Mouse (Mus musculus): ENCODE data around the gene Xpc. TPM values are rescaled to one million over a fixed set of nuclear protein-coding genes. Genes with fewer than 3 reads are reported as not detected.

Xpc gene
- 10 to 100 TPM; 11.7 to 16.0 (median 13.7) TPM for total RNA-seq (2022)

GRCm38 (mm10) chr6:91515545-91516449 lies at the start of gene Xpc, which contains the start of gene Lsm3:
Gene Xpc (minus strand): TSS chr6:91515888.
Gene Lsm3 (plus strand): TSS chr6:91515928.
- peak; percentile 95 to 98 for DNase-seq (ENCODE audit: low spot score in 2 of 2)

GRCm38 (mm10) chr6:91563031-91563430 lies 47.3 kb upstream of the Xpc start:
- DNase-seq (ENCODE audit: low spot score in 2 of 2): no peak

GRCm38 (mm10) chr6:91560186-91560585 lies 44.5 kb upstream of the Xpc start:
- no peak for DNase-seq (ENCODE audit: low spot score in 2 of 2)

- peak; percentile 68 to 73 for DNase-seq (ENCODE audit: low spot score in 2 of 2)
These were observed 43.7 kb upstream of the Xpc start for GRCm38 (mm10) chr6:91559371-91559770.

DNA sequence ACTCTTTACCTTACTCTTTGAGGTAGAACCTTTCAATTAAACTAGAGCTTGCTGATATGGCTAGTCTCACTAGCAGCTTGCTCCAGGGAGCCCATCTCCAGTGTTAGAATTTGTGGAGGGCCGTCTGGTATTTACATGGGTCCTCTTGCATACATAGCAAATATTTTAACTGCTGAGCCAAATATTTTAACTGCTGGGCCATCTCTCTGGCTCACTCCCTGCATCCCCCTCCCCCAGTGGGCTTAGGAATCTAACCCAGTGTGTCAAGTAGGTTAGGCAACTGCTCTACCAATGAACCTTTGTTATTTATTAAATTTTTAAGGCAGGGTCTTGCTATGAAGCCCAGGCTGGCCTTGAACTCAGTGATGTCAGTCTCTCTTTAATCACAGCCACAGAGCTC lies 42.9 kb upstream of the Xpc start:
- no peak for DNase-seq (ENCODE audit: low spot score in 2 of 2)

- DNase-seq (ENCODE audit: low spot score in 2 of 2): no peak
These were observed 37.0 kb upstream of the Xpc start for GRCm38 (mm10) chr6:91552693-91553092.

DNA sequence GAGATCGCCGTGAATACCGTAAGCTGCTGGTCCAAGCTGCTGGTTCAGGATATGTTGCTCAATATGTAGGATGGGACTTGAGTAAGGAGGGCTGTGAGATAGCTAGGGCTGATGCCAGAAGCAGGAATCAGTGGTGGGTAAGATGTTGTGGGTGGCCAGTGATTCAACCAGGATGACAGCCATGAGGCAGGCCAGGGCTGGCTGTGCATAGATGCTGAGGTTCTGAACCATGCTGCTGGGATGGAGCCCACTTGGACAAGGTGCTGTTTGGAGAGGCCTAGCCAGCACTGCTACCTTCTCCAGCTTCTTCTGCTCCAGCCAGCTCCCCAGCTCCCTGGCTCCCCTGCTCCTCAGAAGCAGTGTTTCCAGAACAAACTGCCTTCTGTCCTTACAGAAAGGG lies 36.0 kb upstream of the Xpc start:
- DNase-seq (ENCODE audit: low spot score in 2 of 2): no peak

DNA sequence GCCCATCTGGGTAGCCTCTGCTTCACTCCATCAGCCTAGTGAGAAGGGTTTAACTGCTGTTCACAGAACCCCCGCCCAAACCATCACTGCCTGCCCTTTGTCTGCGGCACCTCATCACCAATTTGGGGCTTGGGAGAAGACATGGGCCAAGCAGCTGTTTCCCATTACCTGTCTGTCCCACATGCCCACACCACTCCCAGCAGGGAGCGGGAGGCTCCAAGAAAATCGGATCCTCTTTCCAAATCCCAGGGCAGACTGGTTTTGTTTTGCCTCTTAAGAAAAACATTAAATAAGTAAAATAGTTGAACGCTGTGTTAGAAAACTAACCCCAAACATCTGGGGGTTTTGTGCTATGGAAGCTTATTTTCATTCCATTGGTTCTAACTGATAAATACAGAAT lies 33.9 kb upstream of the Xpc start:
- DNase-seq (ENCODE audit: low spot score in 2 of 2): no peak

DNA sequence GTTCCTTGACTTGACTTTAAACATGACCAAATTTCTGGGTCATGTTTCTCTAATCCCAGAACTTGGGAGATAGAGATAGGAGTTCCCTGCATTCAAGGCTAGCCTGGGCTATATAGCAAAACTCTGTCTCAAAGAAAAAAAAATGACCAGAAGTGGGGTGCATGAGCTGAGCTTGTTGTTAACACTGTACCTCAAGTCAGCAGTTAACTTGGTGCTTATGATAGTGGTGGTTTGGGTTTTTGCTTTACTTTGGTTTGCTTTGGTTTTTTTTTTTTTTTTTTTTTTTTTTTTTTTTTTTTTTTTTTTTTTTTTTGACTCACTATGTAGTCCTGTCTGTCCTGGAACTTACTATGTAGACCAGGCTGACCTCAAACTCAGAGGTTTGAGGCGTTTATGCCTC lies 31.6 kb upstream of the Xpc start:
- no peak for DNase-seq (ENCODE audit: low spot score in 2 of 2)

GRCm38 (mm10) chr6:91546241-91546884 lies 30.7 kb upstream of the Xpc start:
- no peak for DNase-seq (ENCODE audit: low spot score in 2 of 2)

DNA sequence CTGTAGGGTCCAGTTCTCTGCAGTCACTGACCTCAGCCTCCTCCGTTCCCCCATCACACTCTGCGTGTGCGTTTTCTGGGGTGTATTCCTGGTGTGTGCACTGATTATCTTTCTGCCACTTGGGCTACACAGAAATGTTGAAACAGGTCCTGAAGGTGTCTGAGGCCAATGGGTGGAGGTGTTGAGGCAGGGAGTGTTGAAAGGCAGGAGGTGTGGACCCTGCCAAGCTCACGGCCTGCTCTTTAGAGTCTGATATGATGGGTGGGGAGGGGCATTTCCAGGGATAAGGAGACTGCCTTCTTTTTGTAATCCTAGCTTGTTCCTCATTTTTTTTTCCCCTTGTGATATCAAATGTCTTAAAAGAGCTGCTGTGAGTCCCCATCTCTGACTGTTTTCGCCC lies 27.4 kb upstream of the Xpc start:
- DNase-seq (ENCODE audit: low spot score in 2 of 2): no peak

GRCm38 (mm10) chr6:91541276-91541675 lies 25.6 kb upstream of the Xpc start:
- DNase-seq (ENCODE audit: low spot score in 2 of 2): no peak

DNA sequence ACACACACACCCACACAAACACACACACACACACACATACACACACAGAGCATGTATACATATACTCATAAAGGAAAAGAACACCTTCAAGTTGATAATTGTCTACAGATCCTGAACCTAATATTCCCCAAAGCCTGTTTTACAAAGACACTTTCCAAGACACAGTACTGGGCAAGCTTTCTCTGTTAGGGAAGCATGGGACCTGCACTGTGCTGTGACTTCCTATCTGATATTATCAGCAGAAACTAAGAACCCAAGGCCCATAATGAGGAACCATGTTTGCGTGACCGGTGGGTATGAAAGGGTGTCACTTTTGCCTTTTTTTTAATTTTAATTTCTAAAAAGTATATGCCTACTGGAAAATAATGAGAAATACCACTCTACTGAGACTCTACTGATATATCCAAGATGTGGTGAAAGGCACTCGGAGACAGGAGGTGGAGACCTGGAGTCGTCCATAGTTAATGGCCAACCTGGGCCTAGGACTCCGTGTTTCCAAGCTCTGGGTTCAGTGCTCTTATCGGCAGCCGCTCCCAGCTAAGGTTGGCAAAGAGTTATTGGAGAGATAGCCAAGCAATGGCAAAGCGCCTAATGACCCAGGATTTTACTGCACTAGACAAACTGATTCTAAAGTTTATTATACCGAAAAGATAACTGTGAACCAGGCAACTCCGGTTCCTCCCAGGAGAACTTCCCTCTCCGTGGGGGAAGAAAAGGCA lies 20.5 kb upstream of the Xpc start:
- DNase-seq (ENCODE audit: low spot score in 2 of 2): no peak

DNA sequence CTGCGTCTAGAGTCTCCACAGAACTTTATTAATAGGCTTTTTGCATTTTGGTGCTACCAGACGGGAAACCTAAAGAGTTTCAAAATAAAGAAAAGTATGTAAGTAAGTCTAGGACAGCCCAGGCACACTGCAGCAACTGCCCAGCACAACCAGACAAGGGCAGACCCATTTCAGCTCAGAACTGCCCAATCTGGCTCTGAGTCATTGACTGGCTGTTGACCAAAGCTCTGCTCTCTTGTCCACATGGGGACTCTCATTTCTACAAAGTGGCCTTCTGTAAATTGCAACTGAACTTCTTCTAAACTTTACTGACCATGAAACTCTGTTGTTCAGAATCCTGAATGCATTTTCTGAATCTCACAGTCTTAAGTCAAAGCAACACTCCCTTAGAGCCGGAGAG lies 19.5 kb upstream of the Xpc start:
- no peak for DNase-seq (ENCODE audit: low spot score in 2 of 2)

GRCm38 (mm10) chr6:91534268-91534667 lies 18.6 kb upstream of the Xpc start:
- DNase-seq (ENCODE audit: low spot score in 2 of 2): no peak

- no peak for DNase-seq (ENCODE audit: low spot score in 2 of 2)
These were observed 18.1 kb upstream of the Xpc start for GRCm38 (mm10) chr6:91533771-91534170.

DNA sequence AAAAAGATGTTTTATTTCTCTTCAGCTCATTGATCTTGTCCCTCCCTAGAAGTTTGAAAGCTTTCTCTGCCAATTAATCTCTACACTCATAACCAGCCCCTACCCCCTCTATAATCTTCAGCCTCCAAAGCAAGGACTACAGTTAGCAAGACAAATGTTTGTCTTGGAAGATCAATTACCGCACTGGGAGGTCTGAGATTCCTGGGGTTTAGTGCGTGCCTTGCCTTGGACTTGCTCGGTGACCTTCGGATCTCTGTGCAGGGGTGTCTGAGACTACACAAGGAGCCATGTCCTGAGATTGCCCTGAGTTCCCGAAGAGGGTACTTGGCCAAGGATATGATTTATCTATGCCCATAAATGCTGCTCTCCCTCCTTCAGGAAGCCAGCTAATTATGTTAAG lies 17.7 kb upstream of the Xpc start:
- no peak for DNase-seq (ENCODE audit: low spot score in 2 of 2)

GRCm38 (mm10) chr6:91532661-91533060 lies 17.0 kb upstream of the Xpc start:
- no peak for DNase-seq (ENCODE audit: low spot score in 2 of 2)

DNA sequence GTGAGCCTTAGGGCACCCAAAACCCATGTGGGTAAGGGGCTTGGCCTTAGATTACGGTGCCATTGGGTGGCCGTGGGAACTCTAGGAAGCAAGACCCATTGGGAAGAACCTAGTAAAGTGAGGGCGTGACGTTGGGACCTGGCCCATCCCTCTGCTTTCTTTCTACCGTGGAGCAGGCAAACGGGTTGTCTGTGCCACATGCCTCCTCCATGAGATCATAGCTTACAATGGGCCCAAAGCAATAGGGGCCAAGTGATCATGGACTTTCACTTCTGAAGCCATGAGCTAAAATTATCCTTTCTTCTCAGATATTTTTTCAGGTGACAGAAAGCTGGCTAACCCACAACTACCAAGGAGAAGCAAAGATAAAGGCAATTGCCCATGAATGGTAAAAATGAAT lies 15.6 kb upstream of the Xpc start:
- DNase-seq (ENCODE audit: low spot score in 2 of 2): no peak

GRCm38 (mm10) chr6:91530673-91531072 lies 15.0 kb upstream of the Xpc start:
- DNase-seq (ENCODE audit: low spot score in 2 of 2): no peak

DNA sequence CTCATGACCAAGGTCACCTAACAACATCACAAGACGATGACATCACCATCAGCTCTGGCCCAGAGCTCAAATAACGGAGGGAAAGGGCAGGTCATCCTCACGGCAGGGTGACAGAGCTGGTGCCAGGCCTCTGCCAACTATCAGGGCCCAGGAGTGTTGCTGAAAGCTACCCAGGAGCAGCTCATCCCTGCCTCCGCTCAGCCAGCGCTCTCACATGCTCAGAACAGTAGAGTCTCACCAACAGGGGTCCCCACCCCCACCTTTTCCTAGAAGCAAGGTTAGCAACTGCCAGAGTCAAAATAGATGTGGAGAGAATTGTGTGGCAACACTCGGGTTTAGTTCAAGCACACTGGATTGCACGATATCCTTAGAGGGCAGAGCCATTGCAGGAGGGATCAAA lies 12.6 kb upstream of the Xpc start:
- no peak for DNase-seq (ENCODE audit: low spot score in 2 of 2)

GRCm38 (mm10) chr6:91527227-91527860 lies 11.7 kb upstream of the Xpc start:
- no peak for DNase-seq (ENCODE audit: low spot score in 2 of 2)
